Comparison of ENCODE assay signal across 8 mouse cellular contexts in genomic region chr2:165653001-165653921, GRCm38 (mm10). TPM values are rescaled to one million over a fixed set of nuclear protein-coding genes. Genes with fewer than 3 reads are reported as not detected.
DNase-seq lines count a peak whose midpoint lies in the region; ATAC-seq and TF ChIP-seq lines count a peak whose summit lies in the region.

No protein-coding gene starts in this region.

- ATAC-seq in intestine, postnatal 0 days = 0 out of 2 replicates have a peak, but pooled peaks have one; percentile 8
- ATAC-seq in monocyte, adult 5-6 weeks (replicated peaks; ENCODE audit: insufficient number of reproducible peaks, low FRiP score, low TSS enrichment, poor library complexity, severe bottlenecking) = no peak

- H3K27ac ChIP-seq in intestine, postnatal 0 days (ENCODE audit: low read depth, low read length) = no peak overlapping the region

- 24% methylated on average over 14 of the region's 14 CpGs for WGBS in intestine, postnatal 0 days

- no peak overlapping the region for H3K4me3 ChIP-seq in intestine, postnatal 0 days (ENCODE audit: low read depth, low read length)

- TF ChIP-seq CTCF in intestine, postnatal 0 days (IDR thresholded peaks at IDR 0.05; ENCODE audit: low read depth) = no peak

- DNase-seq in CD4-positive helper T cell, adult 2 months (ENCODE audit: low read depth, low spot score) = peak; percentile 71
- peak; percentile 44 for DNase-seq in c-Kit-positive CD71-negative TER-119-negative erythroid progenitor cells, embryonic 14.5 days (ENCODE audit: low read depth)
- DNase-seq in heart, adult 8-10 months (ENCODE audit: low spot score) = peak; percentile 11
- DNase-seq in lung, postnatal 4 days = peak; percentile 35 to 52
- DNase-seq in splenic B cell, adult 2 months (ENCODE audit: low read depth, low spot score) = peak; percentile 68
- no peak for DNase-seq in layer of hippocampus, adult 9-10 months (ENCODE audit: low spot score)

- H3K36me3 ChIP-seq in intestine, postnatal 0 days (ENCODE audit: control insufficient read depth, insufficient read depth) = no peaks in the 10 kb centered on the region
- H3K36me3 ChIP-seq in splenic B cell, adult 2 months (ENCODE audit: control insufficient read depth, insufficient read depth, low read length, poor library complexity, severe bottlenecking) = no peaks in the 10 kb centered on the region

- no peak overlapping the region for H3K9ac ChIP-seq in intestine, postnatal 0 days (ENCODE audit: low read depth, low read length)

- H3K9me3 ChIP-seq in intestine, postnatal 0 days (ENCODE audit: control insufficient read depth) = no peaks in the 10 kb centered on the region

- H3K27me3 ChIP-seq in intestine, postnatal 0 days (replicated peaks; ENCODE audit: control insufficient read depth, insufficient read depth, low read length) = no peaks in the 10 kb centered on the region
- no peaks in the 10 kb centered on the region for H3K27me3 ChIP-seq in splenic B cell, adult 2 months (ENCODE audit: control insufficient read depth, insufficient read depth, low read length, poor library complexity, severe bottlenecking)

- no peak overlapping the region for H3K4me2 ChIP-seq in intestine, postnatal 0 days (replicated peaks; ENCODE audit: low read depth)

- H3K4me1 ChIP-seq in intestine, postnatal 0 days (replicated peaks; ENCODE audit: control insufficient read depth, insufficient read depth, low read length) = no peaks in the 10 kb centered on the region

RNA-seq across cellular contexts. Expression of gene Eya2, which starts 58.4 kb away (rescaled TPM):
- total RNA-seq in heart, adult 8-10 months (2022) = 1 to 10 TPM in 3 of 4 experiments, under 1 TPM in 1; 0.65 to 1.2 (median 1.1) TPM
- polyA plus RNA-seq in intestine, postnatal 0 days (2015; fragmentation: Nextera tagmentation; extraction: Ambion mirVana) = 0.16 and 0.51 TPM in 2 replicates
- 6.4 to 28.6 TPM (median 10.3 TPM) in 3 replicates for total RNA-seq in monocyte, adult 5-6 weeks (2017)
